Mouse (Mus musculus) liver, embryonic 15.5 days (tissue): ENCODE measurements around the gene Vsig10. TPM values are rescaled to one million over a fixed set of nuclear protein-coding genes. Genes with fewer than 3 reads are reported as not detected.

Experiments used
- polyA plus RNA-seq: library from polyadenylated mRNA; unstranded; fragments of >200 nt; fragmentation: Nextera tagmentation; extraction: Ambion mirVana; gene quantifications from 2 replicates; pipeline ENCODE4 v1.2.1, GENCODE M21; 2015

Vsig10 gene
- polyA plus RNA-seq, 1 experiment from 2014 or later = 1.4 TPM

Other genes with a start within 250 kb of the Vsig10 start
- 30.7 and 31.7 TPM in 2 replicates for gene Suds3, start 203.0 kb upstream of the Vsig10 start, polyA plus RNA-seq
- 42.5 and 42.7 TPM in 2 replicates for gene Taok3, start 199.0 kb upstream of the Vsig10 start, polyA plus RNA-seq
- gene Pebp1, start 31.5 kb upstream of the Vsig10 start, polyA plus RNA-seq = 190 and 203 TPM in 2 replicates
- 26.4 and 30.0 TPM in 2 replicates for gene Wsb2, start 38.2 kb downstream of the Vsig10 start, polyA plus RNA-seq
- 52.5 and 56.7 TPM in 2 replicates for gene Rfc5, start 70.0 kb downstream of the Vsig10 start, polyA plus RNA-seq
- 0.10 and 0.16 TPM in 2 replicates for gene Ksr2, start 94.9 kb downstream of the Vsig10 start, polyA plus RNA-seq